Mouse (Mus musculus) embryonic facial prominence, embryonic 10.5 days (tissue): ENCODE results near the gene Lrrc66. TPM values are rescaled to one million over a fixed set of nuclear protein-coding genes. Genes with fewer than 3 reads are reported as not detected.
A peak's percentile ranks its signal among the peaks of the same experiment; 100 is the strongest.
"Not testable (repeated sequence)": the region's sequence is repeated elsewhere in the genome, so short reads cannot be mapped to it uniquely, and the experiment has no call there.

ENCODE experiments used
- DNase-seq: peaks from one replicate; pipeline ENCODE4 v3.0.0-alpha.2; 2017; ENCODE audit warnings: low spot score
- H3K27ac ChIP-seq: fragments of 300-500 bp; sonication (generic); replicated peaks from 2 replicates; pipeline ENCODE4 v1.5.1; 2016; ENCODE audit warnings: mild to moderate bottlenecking
- H3K27me3 ChIP-seq: fragments of 300-500 bp; sonication (generic); replicated peaks from 2 replicates; pipeline ENCODE4 v1.6.1; 2016; ENCODE audit warnings: low read depth, mild to moderate bottlenecking; ENCODE audit not compliant: poor library complexity, severe bottlenecking
- H3K36me3 ChIP-seq: fragments of 300-500 bp; sonication (generic); replicated peaks from 2 replicates; pipeline ENCODE4 v1.6.1; 2016; ENCODE audit warnings: mild to moderate bottlenecking, moderate library complexity
- H3K4me1 ChIP-seq: fragments of 300-500 bp; sonication (generic); 2 replicates; pipeline ENCODE4 v1.6.1; 2016
- H3K4me3 ChIP-seq: fragments of 300-500 bp; sonication (generic); 2 replicates; pipeline ENCODE4 v1.5.1; 2016; ENCODE audit warnings: mild to moderate bottlenecking, moderate library complexity
- H3K9me3 ChIP-seq: fragments of 300-500 bp; sonication (generic); 2 replicates; pipeline ENCODE4 v1.6.1; 2016; ENCODE audit warnings: mild to moderate bottlenecking
- WGBS: fragments of 180-500 bp; shearing (Covaris S2); methylation state at CpG from one replicate; pipeline ENCODE4 v1.1.7; 2016; 5-methylcytosine and 5-hydroxymethylcytosine counted together
- polyA plus RNA-seq: library from polyadenylated mRNA; unstranded; fragments of >200 nt; fragmentation: Nextera tagmentation; extraction: Ambion mirVana; gene quantifications from 2 replicates; pipeline ENCODE4 v1.2.1, GENCODE M21; 2016

Lrrc66 gene
- polyA plus RNA-seq, 1 experiment from 2014 or later, result 0.47 TPM

DNA sequence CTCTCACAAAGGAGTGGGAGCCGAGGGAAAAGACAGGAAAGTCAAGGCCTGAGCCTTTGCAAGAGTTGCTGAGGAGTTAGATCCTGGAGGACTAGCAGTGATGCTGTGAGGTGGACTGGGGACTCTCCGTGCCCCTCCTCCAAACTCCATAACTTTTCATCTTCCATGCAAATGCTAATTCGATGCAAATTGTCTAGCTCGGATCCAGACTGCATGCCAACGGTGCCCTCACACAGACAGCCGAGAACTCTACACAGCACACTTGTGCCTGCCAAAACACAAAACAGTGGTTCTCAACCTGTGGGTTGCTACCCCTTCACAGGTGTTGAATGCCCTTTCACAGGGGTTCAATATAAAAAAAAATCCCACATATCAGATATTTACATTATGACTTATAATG, 27.8 kb downstream of the Lrrc66 start:
- no peaks in the 10 kb centered on the region for H3K4me1 ChIP-seq
- 95% methylated on average over 6 of the region's 6 CpGs for WGBS
- DNase-seq, result no peak
- no peaks in the 10 kb centered on the region; the same call in 1 of the 2 replicates for H3K9me3 ChIP-seq
- H3K27me3 ChIP-seq, result no peaks in the 10 kb centered on the region
- H3K4me3 ChIP-seq, result no peak overlapping the region
- H3K36me3 ChIP-seq, result no peaks in the 10 kb centered on the region
- H3K27ac ChIP-seq, result no peak overlapping the region

DNA sequence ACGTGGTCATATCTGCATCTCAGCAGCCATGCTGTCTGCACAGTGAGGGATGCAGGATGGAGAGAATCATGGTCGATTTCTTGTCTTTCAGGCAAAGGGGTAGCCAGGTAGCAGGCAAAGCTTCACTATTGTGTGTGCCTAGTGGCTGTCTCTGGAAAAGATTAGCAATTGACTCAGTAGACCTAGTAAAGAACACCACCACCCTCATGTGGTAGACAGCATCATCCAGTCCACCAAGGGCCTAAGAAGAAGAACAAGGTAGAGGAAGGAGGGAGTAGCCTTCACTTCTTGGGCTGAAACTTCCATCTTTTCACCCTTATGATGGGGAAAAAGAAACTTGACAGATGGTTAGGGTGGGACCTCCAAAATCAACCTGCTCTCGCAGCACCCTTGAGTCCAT, 29.5 kb downstream of the Lrrc66 start:
- no peak overlapping the region for H3K27ac ChIP-seq
- no peak for DNase-seq
- 82% methylated on average over 3 of the region's 3 CpGs for WGBS
- no peaks in the 10 kb centered on the region for H3K36me3 ChIP-seq
- H3K4me3 ChIP-seq, result no peak overlapping the region
- no peaks in the 10 kb centered on the region for H3K27me3 ChIP-seq
- H3K4me1 ChIP-seq, result peaks cover 7% of the 10 kb centered on the region
- H3K9me3 ChIP-seq, result no peaks in the 10 kb centered on the region; the same call in 1 of the 2 replicates

DNA sequence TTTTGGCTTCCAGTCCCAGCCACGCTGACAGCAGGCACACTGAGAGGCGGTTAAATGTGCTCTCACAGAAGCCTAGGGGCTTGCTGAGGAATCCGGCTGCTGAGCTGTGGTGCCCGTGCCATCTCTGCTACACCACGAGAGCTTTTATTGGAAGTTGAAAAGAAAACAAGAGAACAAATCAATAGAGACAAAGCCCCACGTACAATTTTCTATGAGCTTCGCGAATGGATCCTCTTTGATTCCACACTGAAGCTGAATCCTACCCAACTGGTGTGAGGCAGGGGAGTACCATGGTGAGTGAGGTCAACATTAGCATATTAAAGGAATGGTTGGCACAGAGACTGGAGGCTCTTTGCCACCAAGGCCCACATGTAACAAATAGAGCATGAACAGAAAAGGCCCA, 31.0 kb downstream of the Lrrc66 start:
- Histone ChIP-seq H3K9me3 (no peaks in the 10 kb centered on the region; the same call in 1 of the 2 replicates), H3K4me1 (peaks cover 7% of the 10 kb centered on the region), H3K27me3 (no peaks in the 10 kb centered on the region), H3K36me3 (no peaks in the 10 kb centered on the region), H3K27ac (no peak overlapping the region), H3K4me3 (no peak overlapping the region)
- no peak for DNase-seq
- 76% methylated on average over 8 of the region's 8 CpGs for whole genome bisulfite sequencing

DNA sequence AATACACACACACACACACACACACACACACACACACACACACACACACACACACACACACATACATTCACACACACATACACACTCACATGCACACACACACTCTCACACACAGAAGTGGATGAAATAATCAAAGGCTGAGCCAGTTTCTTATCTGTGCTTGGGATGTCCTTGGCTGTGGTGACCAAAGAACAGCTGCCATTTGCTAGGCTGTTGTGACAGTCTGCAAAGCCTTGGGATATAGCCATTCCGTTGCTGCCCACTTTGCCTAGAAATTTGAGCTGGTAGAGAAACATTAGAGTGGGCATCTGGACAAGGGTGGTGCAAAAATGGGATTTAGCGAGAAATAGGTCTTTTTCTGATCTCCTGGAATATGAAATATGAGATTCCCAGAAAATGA, 32.3 kb downstream of the Lrrc66 start:
- H3K27me3 ChIP-seq, result no peaks in the 10 kb centered on the region
- 76% methylated on average over 2 of the region's 2 CpGs for WGBS
- no peak overlapping the region for H3K4me3 ChIP-seq
- H3K27ac ChIP-seq, result no peak overlapping the region
- no peak for DNase-seq
- H3K9me3 ChIP-seq, result no peaks in the 10 kb centered on the region
- peaks cover 7% of the 10 kb centered on the region for H3K4me1 ChIP-seq
- no peaks in the 10 kb centered on the region for H3K36me3 ChIP-seq

DNA sequence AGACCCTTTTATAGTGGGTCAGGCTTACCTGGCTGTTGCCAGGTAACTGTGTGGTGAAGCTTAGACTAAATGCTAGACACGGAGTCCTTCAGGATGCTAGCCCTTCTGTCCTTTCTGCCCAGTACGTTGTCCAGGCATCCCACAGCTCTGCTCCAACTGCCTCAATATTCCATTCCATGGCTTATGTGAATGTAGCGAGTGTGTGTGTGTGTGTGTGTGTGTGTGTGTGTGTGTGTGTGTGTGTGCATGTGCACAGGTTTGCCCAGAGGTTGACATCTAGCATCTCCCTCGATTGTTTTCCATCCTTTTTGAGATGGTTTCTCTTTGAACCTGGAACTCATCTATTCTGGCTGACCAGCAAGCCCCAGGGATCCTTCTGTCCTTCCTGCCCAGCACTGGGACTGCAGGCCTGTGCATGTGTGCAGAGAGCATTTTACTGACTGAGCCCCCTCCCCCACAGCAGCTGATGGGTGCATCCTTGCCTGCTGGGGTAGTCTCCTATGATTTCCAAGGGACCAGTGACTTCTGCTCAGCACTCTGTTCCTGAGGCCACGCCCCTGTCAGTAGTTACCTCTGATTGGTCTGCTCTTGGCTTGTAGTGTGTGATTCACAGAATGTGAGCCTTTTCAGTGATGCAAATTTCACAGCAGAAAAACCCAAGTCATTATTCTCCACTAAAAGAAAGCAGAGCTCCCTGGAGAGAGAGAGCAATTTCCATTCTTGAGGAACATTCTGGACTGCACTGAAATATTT, 33.2 kb downstream of the Lrrc66 start:
- Histone ChIP-seq H3K4me1 (peaks cover 7% of the 10 kb centered on the region), H3K4me3 (no peak overlapping the region), H3K27me3 (no peaks in the 10 kb centered on the region), H3K9me3 (no peaks in the 10 kb centered on the region), H3K36me3 (no peaks in the 10 kb centered on the region), H3K27ac (no peak overlapping the region; the same call in 1 of the 2 replicates)
- WGBS, result 67% methylated on average over 5 of the region's 5 CpGs
- peak; percentile 16 for DNase-seq

DNA sequence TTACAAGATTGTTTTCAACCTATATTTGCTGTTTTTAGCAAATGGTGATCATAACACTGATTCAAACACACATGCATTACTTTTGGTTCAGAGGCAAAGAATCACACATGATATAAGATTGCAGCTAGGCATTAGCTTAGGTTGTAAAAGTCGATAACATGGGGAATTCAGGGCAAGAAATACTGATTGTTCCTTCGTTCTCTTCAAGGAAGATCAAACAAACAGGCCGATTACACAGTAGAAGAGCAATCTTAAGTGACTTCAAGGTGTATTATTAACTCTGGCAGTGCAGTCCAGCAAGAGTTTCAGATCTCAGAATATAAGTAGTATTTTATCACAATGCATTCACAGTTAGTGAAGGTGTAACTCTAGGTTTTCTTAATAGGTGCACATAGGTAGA, 45.2 kb downstream of the Lrrc66 start:
- DNase-seq, result no peak
- 80% methylated on average over 3 of the region's 3 CpGs for WGBS

DNA sequence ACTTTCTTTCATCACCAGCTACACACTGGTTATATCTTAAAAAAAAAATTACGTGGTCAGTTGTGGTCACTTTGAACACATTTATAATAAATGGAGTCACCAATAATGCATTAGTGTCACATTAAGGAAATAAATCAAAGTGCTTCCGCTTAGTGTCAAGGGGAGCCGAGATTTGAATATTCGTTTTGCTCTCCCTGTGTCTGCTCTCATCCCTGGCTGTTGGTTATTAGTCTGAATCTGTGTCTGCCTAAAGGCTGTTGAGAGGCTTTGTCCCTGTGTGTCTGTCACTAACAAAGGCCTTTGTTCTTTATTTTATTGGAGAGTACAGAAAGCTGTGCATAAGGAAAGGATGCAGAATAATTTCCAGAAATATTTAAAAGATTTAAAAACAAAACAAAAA, 45.7 kb downstream of the Lrrc66 start:
- H3K4me3 ChIP-seq, result no peak overlapping the region
- H3K27ac ChIP-seq, result no peak overlapping the region
- H3K27me3 ChIP-seq, result no peaks in the 10 kb centered on the region
- H3K36me3 ChIP-seq, result no peaks in the 10 kb centered on the region
- WGBS, result 77% methylated on average over 4 of the region's 4 CpGs
- peaks cover 9% of the 10 kb centered on the region for H3K4me1 ChIP-seq
- DNase-seq, result no peak
- H3K9me3 ChIP-seq, result no peaks in the 10 kb centered on the region

More for the DNA sequence above, 45.2 kb downstream of the Lrrc66 start:
- peaks cover 9% of the 10 kb centered on the region for H3K4me1 ChIP-seq
- no peaks in the 10 kb centered on the region for H3K9me3 ChIP-seq
- no peak overlapping the region for H3K27ac ChIP-seq
- H3K4me3 ChIP-seq, result no peak overlapping the region
- no peaks in the 10 kb centered on the region for H3K36me3 ChIP-seq
- no peaks in the 10 kb centered on the region for H3K27me3 ChIP-seq

DNA sequence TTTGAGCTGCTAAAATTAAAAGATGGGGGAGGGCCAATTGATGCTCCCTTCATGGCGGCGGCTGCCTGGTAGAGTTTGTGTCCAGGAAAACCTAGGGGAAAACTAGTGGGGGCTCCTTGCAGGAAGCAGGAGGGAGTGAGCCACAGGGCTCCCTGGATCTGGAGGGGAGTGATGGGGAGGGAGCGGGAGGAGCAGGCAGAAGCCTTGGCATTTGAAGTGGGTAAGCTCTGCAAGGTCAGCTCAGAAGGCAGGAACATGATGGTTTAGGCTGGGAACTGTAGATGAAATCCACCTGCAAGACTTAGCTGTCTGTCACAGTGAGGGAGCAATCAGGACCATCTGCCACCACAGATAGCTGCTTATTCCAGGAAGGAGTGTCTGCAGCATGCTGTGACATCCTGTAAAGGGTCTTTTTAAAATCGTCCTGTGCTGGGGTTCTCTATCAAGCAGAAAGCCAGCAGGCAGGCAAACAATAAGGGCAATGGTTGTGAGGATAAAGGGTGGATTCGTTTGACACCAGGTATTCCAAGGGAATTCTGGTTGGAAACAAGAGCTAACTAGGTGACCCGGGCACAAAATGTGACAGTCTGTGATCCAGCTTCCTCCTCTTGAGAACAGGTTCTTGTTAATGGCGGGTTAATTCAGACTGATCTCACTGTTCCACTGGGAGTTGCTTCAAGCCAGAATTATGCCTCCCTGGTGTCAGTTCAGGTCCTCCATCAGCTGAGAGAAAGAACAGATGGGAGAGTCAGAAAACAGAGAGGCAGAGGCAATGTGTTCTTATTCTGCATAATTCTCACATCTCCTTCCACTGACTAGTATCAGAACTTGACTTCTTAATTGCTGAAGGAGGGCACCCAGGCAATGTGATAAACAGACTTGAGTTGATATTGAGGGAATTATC, 46.9 kb downstream of the Lrrc66 start:
- WGBS, result 31% methylated on average over 7 of the region's 7 CpGs
- no peaks in the 10 kb centered on the region for H3K36me3 ChIP-seq
- no peak overlapping the region for H3K4me3 ChIP-seq
- no peak for DNase-seq
- no peaks in the 10 kb centered on the region for H3K27me3 ChIP-seq
- peaks cover 9% of the 10 kb centered on the region for H3K4me1 ChIP-seq
- no peaks in the 10 kb centered on the region for H3K9me3 ChIP-seq
- no peak overlapping the region for H3K27ac ChIP-seq

DNA sequence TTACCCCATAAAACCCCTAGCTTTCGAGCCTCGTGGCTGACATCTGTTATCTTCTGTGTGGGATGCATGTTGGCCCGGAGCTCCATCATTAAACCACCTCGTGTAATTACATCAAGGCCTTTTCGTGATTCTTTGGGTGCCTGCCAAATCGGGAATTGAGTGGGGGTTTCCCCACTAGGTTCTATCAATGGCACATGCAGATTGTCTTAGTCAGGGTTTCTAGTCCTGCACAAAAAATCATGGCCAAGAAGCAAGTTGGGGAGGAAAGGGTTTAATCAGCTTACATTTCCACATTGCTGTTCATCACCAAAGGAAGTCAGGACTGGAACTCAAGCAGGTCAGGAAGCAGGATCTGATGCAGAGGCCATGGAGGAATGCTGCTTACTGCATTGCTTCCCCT, 48.3 kb downstream of the Lrrc66 start:
- H3K4me3 ChIP-seq, H3K4me1 ChIP-seq, H3K36me3 ChIP-seq, H3K9me3 ChIP-seq, DNase-seq, H3K27ac ChIP-seq, H3K27me3 ChIP-seq: not testable (repeated sequence)
- 92% methylated on average over 6 of the region's 6 CpGs for WGBS

DNA sequence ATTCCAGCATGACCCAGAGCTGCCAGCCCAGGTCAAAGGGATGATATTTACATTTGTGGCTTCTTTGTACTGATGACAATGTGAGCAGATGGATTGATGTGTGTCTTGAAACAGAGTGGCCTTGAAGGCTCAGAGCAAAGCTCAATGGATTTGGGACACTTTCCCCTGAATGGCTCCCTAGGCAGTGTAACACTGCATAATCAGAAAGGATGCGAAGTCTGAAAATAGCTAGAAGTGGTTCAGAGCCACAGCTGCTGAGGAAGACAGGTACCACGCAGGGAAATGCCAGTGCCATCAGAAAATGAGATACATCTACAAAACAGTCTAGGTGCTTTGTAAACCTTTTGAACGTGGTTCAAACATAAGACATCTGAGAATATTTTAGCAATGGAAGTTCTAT, 54.2 kb downstream of the Lrrc66 start:
- no peak overlapping the region for H3K4me3 ChIP-seq
- H3K4me1 ChIP-seq, result peaks cover 17% of the 10 kb centered on the region
- no peak overlapping the region for H3K27ac ChIP-seq
- H3K27me3 ChIP-seq, result no peaks in the 10 kb centered on the region
- H3K9me3 ChIP-seq, result no peaks in the 10 kb centered on the region
- H3K36me3 ChIP-seq, result no peaks in the 10 kb centered on the region
- DNase-seq, result no peak
- 85% methylated on average over 3 of the region's 3 CpGs for WGBS

DNA sequence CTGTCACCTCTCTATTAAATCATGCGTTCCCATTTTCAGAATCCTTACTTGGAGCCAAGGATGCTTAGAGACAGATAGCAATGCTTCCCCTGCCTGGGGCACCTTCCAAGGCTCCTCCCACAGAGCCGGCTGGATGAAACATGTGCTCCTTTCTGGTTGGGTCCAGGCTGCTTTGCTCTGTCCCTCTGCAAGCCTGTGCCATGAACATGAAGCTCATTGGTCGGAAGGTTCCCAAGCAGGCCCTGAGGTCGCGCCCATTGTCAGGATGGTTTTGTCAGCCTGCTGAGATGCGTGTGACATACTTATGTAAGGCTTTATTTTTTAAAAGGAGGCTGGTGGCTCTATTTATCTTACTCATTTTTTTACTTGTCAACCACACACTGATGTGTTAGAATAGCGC, 55.6 kb downstream of the Lrrc66 start:
- no peaks in the 10 kb centered on the region for H3K36me3 ChIP-seq
- no peak overlapping the region for H3K4me3 ChIP-seq
- peak; percentile 15 for DNase-seq
- peaks cover 17% of the 10 kb centered on the region for H3K4me1 ChIP-seq
- H3K27me3 ChIP-seq, result no peaks in the 10 kb centered on the region
- WGBS, result 64% methylated on average over 7 of the region's 7 CpGs
- no peaks in the 10 kb centered on the region for H3K9me3 ChIP-seq
- H3K27ac ChIP-seq, result no peak overlapping the region

DNA sequence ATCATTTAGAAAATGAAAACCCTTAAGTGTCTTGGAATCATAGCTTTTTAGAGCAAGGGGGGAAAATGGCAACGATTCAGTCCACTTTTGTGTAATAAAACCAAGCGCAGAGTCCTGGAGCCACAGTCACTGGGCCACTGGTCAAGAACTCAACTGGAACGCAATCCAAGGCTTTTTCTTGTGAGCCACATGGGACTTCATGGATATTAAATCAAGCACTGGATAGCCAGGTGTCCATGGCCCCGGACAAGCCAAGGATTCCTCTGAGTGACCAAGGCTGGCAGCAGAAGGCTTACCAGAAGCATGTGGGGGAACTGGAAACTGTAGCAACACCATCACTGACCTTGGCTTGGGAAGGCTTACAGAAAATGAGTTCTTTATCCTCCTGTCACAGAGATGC, 57.7 kb downstream of the Lrrc66 start:
- H3K4me1 ChIP-seq, result peaks cover 17% of the 10 kb centered on the region
- 93% methylated on average over 4 of the region's 4 CpGs for WGBS
- H3K9me3 ChIP-seq, result no peaks in the 10 kb centered on the region
- H3K27ac ChIP-seq, result no peak overlapping the region
- no peak overlapping the region for H3K4me3 ChIP-seq
- no peaks in the 10 kb centered on the region for H3K36me3 ChIP-seq
- no peaks in the 10 kb centered on the region for H3K27me3 ChIP-seq
- DNase-seq, result no peak

DNA sequence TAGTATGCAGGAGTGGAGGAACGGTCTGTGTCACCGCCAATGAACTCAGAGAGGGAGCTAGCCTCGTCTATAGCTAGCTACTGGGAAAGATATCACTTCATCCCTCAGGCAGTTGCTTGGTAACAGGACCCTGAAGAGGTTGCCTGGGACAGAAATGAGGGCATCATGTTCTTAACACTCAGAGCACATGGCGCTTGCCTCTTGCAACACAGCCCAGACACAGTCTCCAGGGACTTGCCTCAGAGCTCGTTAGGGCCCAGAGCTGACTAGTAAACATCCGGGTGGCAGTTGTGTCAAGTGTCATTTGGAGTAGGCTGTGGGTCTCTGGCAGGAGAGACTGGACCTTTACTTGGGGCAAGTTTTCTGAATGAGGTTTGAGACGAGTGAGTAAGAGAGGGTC, 58.5 kb downstream of the Lrrc66 start:
- H3K27ac ChIP-seq, result no peak overlapping the region
- peaks cover 17% of the 10 kb centered on the region for H3K4me1 ChIP-seq
- H3K36me3 ChIP-seq, result no peaks in the 10 kb centered on the region
- WGBS, result 77% methylated on average over 7 of the region's 7 CpGs
- H3K9me3 ChIP-seq, result no peaks in the 10 kb centered on the region
- no peak overlapping the region for H3K4me3 ChIP-seq
- H3K27me3 ChIP-seq, result no peaks in the 10 kb centered on the region
- no peak for DNase-seq
